Mouse (Mus musculus) liver, embryonic 14.5 days (tissue): Measurements from ENCODE around the gene Agap3. TPM values are rescaled to one million over a fixed set of nuclear protein-coding genes. Genes with fewer than 3 reads are reported as not detected.

Experiments used
- ATAC-seq: fragments of 200-750 bp; cut with Nextera tagmentation; 2 replicates; pipeline ENCODE4 v1.8.0; 2017; ENCODE audit warnings: moderate number of reproducible peaks, mild to moderate bottlenecking, moderate library complexity; ENCODE audit not compliant: insufficient read depth
- DNase-seq, 3 experiments: peaks; one replicate each; pipeline ENCODE4 v3.0.0-alpha.2; 2012 to 2013; ENCODE audit warnings: low read depth in 3 of 3, low spot score in 3 of 3
- H3K27ac ChIP-seq: fragments of 300-500 bp; sonication (generic); 2 replicates; pipeline ENCODE4 v1.5.1; 2014; ENCODE audit warnings: moderate library complexity, mild to moderate bottlenecking, control low read depth, inconsistent platforms
- H3K27me3 ChIP-seq: fragments of 300-500 bp; sonication (generic); 2 replicates; pipeline ENCODE4 v1.6.1; 2014; ENCODE audit warnings: mild to moderate bottlenecking, low read length, moderate library complexity; ENCODE audit not compliant: control insufficient read depth, insufficient read depth
- H3K36me3 ChIP-seq: fragments of 300-500 bp; sonication (generic); replicated peaks from 2 replicates; pipeline ENCODE4 v1.6.1; 2014; ENCODE audit warnings: low read depth; ENCODE audit not compliant: control insufficient read depth, insufficient read depth
- H3K4me1 ChIP-seq, 2 experiments: fragments of 200-500 bp in 1 of 2; fragments of 300-500 bp in 1 of 2; sonication (generic) in 1 of 2; replicated peaks; 2 replicates each; pipeline ENCODE4 v1.6.1; 2012 to 2014; ENCODE audit warnings: antibody characterized with exemption in 1 of 2, inconsistent platforms in 1 of 2, low read length in 1 of 2; ENCODE audit not compliant: control insufficient read depth in 2 of 2, insufficient read depth in 2 of 2
- H3K4me2 ChIP-seq: fragments of 300-500 bp; sonication (generic); 2 replicates; pipeline ENCODE4 v1.6.1; 2014; ENCODE audit warnings: low read depth, mild to moderate bottlenecking, control low read depth, moderate library complexity
- H3K4me3 ChIP-seq, 2 experiments: fragments of 200-500 bp in 1 of 2; fragments of 300-500 bp in 1 of 2; sonication (generic) in 1 of 2; 2 replicates each; pipeline ENCODE4 v1.5.1; 2012 to 2014; ENCODE audit warnings: low read depth in 2 of 2, low read length in 2 of 2, mild to moderate bottlenecking in 2 of 2, control low read depth in 1 of 2, inconsistent platforms in 1 of 2, moderate library complexity in 1 of 2; ENCODE audit not compliant: insufficient read depth in 1 of 2
- H3K9ac ChIP-seq: fragments of 300-500 bp; sonication (generic); replicated peaks from 2 replicates; pipeline ENCODE4 v1.6.1; 2014; ENCODE audit warnings: mild to moderate bottlenecking, control low read depth, moderate library complexity
- H3K9me3 ChIP-seq: fragments of 300-500 bp; sonication (generic); 2 replicates; pipeline ENCODE4 v1.6.1; 2016; ENCODE audit warnings: low read length, mixed read lengths; ENCODE audit not compliant: control insufficient read depth
- CTCF ChIP-seq: IDR thresholded peaks from 2 replicates; pipeline ENCODE4 v1.5.1; 2016; ENCODE audit warnings: antibody characterized with exemption, low read depth, control low read depth
- EP300 ChIP-seq: IDR thresholded peaks from 2 replicates; pipeline ENCODE4 v1.6.1; 2016; ENCODE audit warnings: antibody characterized with exemption, low read depth
- WGBS: fragments of 180-500 bp; shearing (Covaris S2); extraction: QIAGEN DNeasy Blood & Tissue Kit; methylation state at CpG from one replicate; pipeline ENCODE4 v1.1.7; 2014; ENCODE audit not compliant: insufficient replicate concordance; 5-methylcytosine and 5-hydroxymethylcytosine counted together
- polyA plus RNA-seq, 2 experiments: library from polyadenylated mRNA; depleted of rRNA in 1 of 2; stranded (reverse) in 1 of 2; unstranded in 1 of 2; fragments of >200 nt; fragmentation: Nextera tagmentation in 1 of 2; extraction: Ambion mirVana in 1 of 2; gene quantifications; 2 replicates each; pipeline versions ENCODE4 v1.2.1 to v1.2.3; 2012 to 2014

The Agap3 gene
- polyA plus RNA-seq, 2 experiments = 6.6 to 16.9 TPM

DNA sequence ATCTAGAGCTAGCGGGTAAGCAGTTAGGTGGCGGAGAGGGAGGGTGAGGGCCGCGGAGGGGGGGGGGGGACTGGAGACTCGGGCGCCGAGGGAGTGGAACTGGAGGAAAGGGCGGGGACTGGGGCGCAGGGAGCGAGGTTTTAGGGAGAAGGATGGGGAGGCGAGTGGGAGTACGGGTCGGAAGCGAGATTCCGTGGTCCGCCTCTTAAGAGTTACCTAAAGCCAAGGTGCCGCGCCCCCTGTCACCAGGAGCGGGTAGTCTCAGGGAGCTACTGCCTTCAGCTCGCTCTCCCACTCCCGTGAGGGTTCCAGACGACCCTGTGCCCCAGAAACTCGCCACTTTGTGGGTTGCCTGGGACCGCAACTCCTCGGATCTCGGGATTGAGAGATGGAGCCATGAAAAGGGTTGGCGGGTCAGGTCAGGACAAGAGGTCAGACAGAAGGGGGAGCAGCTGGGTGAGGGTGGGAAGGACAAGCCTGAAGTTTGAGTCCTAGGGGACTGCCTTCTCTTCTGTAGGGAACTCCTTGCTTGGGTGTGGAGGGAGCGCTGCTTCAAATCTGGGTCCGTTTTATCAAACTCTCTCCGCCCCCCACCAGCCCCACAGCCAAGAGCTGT lies 26.4 kb upstream of the Agap3 start:
- Histone ChIP-seq H3K27ac (no peak overlapping the region), H3K4me1 (peaks cover 21 to 28% of the 10 kb centered on the region in 2 experiments), H3K36me3 (no peaks in the 10 kb centered on the region; the same call in 1 of the 2 replicates), H3K9me3 (no peaks in the 10 kb centered on the region), H3K27me3 (no peaks in the 10 kb centered on the region), H3K9ac (peak overlapping the region; percentile 85), H3K4me2 (peak overlapping the region; percentile 98), H3K4me3 (peak overlapping the region; percentile 66 to 77)
- under 1% methylated on average over 27 of the region's 30 CpGs for whole genome bisulfite sequencing
- ATAC-seq (no peak), DNase-seq (peak in 1 of 3 experiments; percentile 35)
- TF ChIP-seq EP300 = no peak
- peak; percentile 51 for TF ChIP-seq CTCF

- TF ChIP-seq EP300 (no peak), CTCF (no peak)
- Histone ChIP-seq H3K4me3 (peak overlapping the region; percentile 66 to 77), H3K27ac (no peak overlapping the region), H3K4me1 (peaks cover 21 to 28% of the 10 kb centered on the region in 2 experiments), H3K36me3 (no peaks in the 10 kb centered on the region; the same call in 1 of the 2 replicates), H3K27me3 (no peaks in the 10 kb centered on the region), H3K9me3 (no peaks in the 10 kb centered on the region), H3K4me2 (peak overlapping the region; percentile 98), H3K9ac (no peak overlapping the region)
- DNase-seq (no peak), ATAC-seq (no peak)
- WGBS = 13% methylated on average over 10 of the region's 10 CpGs
These were observed 25.9 kb upstream of the Agap3 start for GRCm38 (mm10) chr5:24426037-24426432.

- no peak overlapping the region for H3K9ac ChIP-seq
- H3K4me2 ChIP-seq = peak overlapping the region; percentile 98
- no peak for ATAC-seq
- peaks cover 21 to 28% of the 10 kb centered on the region in 2 experiments for H3K4me1 ChIP-seq
- H3K4me3 ChIP-seq = no peak overlapping the region
- no peak for DNase-seq
- 14% methylated on average over 9 of the region's 9 CpGs for WGBS
- TF ChIP-seq CTCF (no peak), EP300 (no peak)
- no peaks in the 10 kb centered on the region for H3K9me3 ChIP-seq
- no peak overlapping the region for H3K27ac ChIP-seq
- no peaks in the 10 kb centered on the region for H3K27me3 ChIP-seq
- H3K36me3 ChIP-seq = no peaks in the 10 kb centered on the region; the same call in none of the 2 replicates
These were observed 25.3 kb upstream of the Agap3 start for GRCm38 (mm10) chr5:24426556-24427284.

GRCm38 (mm10) chr5:24427285-24427633 lies 24.7 kb upstream of the Agap3 start:
- TF ChIP-seq CTCF = no peak
- TF ChIP-seq EP300 = no peak
- Histone ChIP-seq H3K27me3 (no peaks in the 10 kb centered on the region), H3K4me3 (no peak overlapping the region), H3K4me2 (no peak overlapping the region; the same call in 1 of the 2 replicates), H3K9ac (no peak overlapping the region), H3K9me3 (no peaks in the 10 kb centered on the region), H3K27ac (no peak overlapping the region), H3K36me3 (no peaks in the 10 kb centered on the region; the same call in none of the 2 replicates), H3K4me1 (peaks cover 21 to 28% of the 10 kb centered on the region in 2 experiments)
- no peak for ATAC-seq
- WGBS = 33% methylated on average over 12 of the region's 12 CpGs
- DNase-seq = no peak

DNA sequence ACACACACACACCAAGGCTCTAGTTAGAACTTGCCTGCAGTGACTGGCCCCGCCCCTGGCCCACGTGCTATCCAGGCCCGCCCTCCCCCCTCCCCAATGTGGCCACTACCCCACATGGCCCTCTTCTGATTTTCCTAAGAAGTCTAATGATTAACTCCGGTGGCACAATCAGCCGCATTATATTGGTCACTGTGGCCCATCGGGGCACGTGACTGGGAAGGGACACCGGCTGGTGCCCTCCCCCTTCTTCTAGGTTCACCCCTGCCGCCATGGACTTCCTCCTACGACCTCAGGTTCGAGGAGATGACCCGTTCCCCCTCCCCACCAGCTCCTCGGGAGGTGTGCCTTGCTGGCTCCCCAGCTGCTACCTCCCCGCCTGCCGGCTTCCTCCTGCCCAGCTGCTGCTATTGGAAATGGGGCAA lies 24.0 kb upstream of the Agap3 start:
- Histone ChIP-seq H3K27me3 (no peaks in the 10 kb centered on the region), H3K4me2 (peak overlapping the region; percentile 41), H3K4me1 (peaks cover 18 to 25% of the 10 kb centered on the region in 2 experiments), H3K9ac (no peak overlapping the region), H3K4me3 (peak overlapping the region; percentile 22 to 32), H3K9me3 (no peaks in the 10 kb centered on the region), H3K27ac (no peak overlapping the region), H3K36me3 (no peaks in the 10 kb centered on the region; the same call in none of the 2 replicates)
- TF ChIP-seq EP300 (no peak), CTCF (no peak)
- ATAC-seq (no peak), DNase-seq (no peak)
- 15% methylated on average over 15 of the region's 15 CpGs for WGBS
